Mouse (Mus musculus): ENCODE measurements around the gene Astn2. TPM values are rescaled to one million over a fixed set of nuclear protein-coding genes. Genes with fewer than 3 reads are reported as not detected.

The Astn2 gene
- total and polyA plus RNA-seq, 2 experiments from 2014 or later = 3.0 to 51.4 TPM

DNA sequence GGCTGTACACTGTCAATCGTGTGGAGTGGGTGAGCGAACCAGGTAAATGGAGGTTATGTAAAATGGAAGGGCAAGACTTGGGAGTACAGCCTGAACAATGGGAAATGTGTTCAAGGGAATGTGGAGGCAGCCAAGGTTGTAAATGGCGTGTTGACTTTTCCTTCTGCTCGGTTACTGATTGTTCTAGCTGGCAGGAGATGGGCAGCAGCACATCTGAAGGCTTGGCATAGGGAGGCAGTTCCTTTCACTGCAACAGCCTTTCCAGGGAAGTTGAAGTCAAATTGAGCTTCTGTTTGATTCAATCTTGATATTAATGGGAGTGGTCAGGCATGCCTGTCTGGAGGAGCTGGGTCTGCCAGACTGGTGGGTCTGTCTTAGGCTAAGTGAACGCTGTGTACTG, 794.1 kb downstream of the Astn2 start:
- peak; percentile 15 for DNase-seq (ENCODE audit: low spot score)
- H3K4me3 ChIP-seq (ENCODE audit: low read length) = no peak overlapping the region

DNA sequence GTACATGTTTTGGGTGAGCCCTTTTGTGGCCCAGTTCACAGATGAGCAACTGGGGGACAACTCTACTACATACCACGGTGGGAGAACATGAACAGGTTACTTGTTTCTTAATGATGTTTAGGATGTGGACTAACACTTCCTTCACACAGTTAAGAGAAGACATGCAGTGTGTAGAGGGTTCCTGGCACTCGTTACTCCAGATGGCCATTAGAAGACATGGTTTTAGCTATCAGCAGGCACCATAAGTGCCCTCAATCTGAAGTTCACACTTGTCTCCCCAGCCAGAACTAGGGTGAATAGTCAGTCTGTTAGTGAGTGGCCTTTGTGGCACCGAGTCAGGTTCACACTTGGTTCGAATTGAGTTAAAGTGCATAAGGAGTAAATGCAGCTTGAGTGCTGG, 796.3 kb downstream of the Astn2 start:
- no peak overlapping the region for H3K4me2 ChIP-seq (ENCODE audit: low read depth, low read length)
- no peaks in the 10 kb centered on the region for H3K27me3 ChIP-seq (ENCODE audit: insufficient read depth, low read length)
- DNase-seq (ENCODE audit: low spot score) (no peak), ATAC-seq (no peak)
- H3K4me1 ChIP-seq (ENCODE audit: insufficient read depth, low read length) = peaks cover 7% of the 10 kb centered on the region
- no peaks in the 10 kb centered on the region for H3K9me3 ChIP-seq (ENCODE audit: low read length)
- 95% methylated on average over 4 of the region's 4 CpGs for WGBS
- no peak overlapping the region for H3K4me3 ChIP-seq (ENCODE audit: low read length)
- no peak for TF ChIP-seq CTCF (IDR thresholded peaks at IDR 0.05; ENCODE audit: low read depth)
- no peak overlapping the region for H3K27ac ChIP-seq
- H3K9ac ChIP-seq (replicated peaks; ENCODE audit: low read length) = no peak overlapping the region
- H3K36me3 ChIP-seq (ENCODE audit: insufficient read depth, low read length) = peaks cover under 1% of the 10 kb centered on the region; the same call in 1 of the 2 replicates

More for the DNA sequence above, 794.1 kb downstream of the Astn2 start:
- no peaks in the 10 kb centered on the region for H3K27me3 ChIP-seq (ENCODE audit: insufficient read depth, low read length)
- peaks cover 4% of the 10 kb centered on the region for H3K4me1 ChIP-seq (ENCODE audit: insufficient read depth, low read length)
- H3K36me3 ChIP-seq (ENCODE audit: insufficient read depth, low read length) = peaks cover 23% of the 10 kb centered on the region
- no peak for ATAC-seq
- TF ChIP-seq CTCF (IDR thresholded peaks at IDR 0.05; ENCODE audit: low read depth) = no peak
- H3K27ac ChIP-seq = no peak overlapping the region
- 69% methylated on average over 5 of the region's 5 CpGs for WGBS
- H3K9me3 ChIP-seq (ENCODE audit: low read length) = no peaks in the 10 kb centered on the region
- H3K9ac ChIP-seq (replicated peaks; ENCODE audit: low read length) = no peak overlapping the region
- H3K4me2 ChIP-seq (ENCODE audit: low read depth, low read length) = no peak overlapping the region

DNA sequence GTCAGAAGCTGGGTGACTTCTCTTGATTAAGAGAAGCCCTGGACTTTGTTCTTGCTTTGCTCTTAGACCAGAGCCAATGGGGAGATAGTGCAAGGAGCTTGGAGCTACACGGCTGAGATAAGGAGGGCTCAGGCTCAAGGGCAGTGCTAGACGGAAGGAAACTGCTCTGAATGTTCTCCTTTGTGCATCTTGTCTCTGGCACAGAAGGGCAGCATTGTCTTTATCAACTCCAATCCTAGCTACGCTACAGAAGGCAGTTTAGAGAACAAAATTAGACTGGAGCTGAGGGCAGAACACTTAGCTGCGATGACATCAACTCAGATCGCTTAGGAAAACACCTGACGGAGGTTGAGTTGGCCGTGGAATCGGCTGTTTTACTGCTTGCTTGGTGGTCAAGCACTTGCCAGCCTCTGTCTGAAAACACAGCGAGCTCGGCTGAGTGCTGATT, 797.2 kb downstream of the Astn2 start:
- peak overlapping the region; percentile 72 for H3K4me2 ChIP-seq (ENCODE audit: low read depth, low read length)
- no peaks in the 10 kb centered on the region for H3K36me3 ChIP-seq (ENCODE audit: insufficient read depth, low read length)
- H3K27ac ChIP-seq = 0 out of 2 replicates have a peak overlapping the region, but pooled peaks have one; percentile 27
- no peak for TF ChIP-seq CTCF (IDR thresholded peaks at IDR 0.05; ENCODE audit: low read depth)
- ATAC-seq (no peak), DNase-seq (ENCODE audit: low spot score) (no peak)
- H3K9me3 ChIP-seq (ENCODE audit: low read length) = no peaks in the 10 kb centered on the region
- H3K9ac ChIP-seq (replicated peaks; ENCODE audit: low read length) = no peak overlapping the region
- 79% methylated on average over 10 of the region's 10 CpGs for WGBS
- H3K4me3 ChIP-seq (ENCODE audit: low read length) = no peak overlapping the region
- no peaks in the 10 kb centered on the region for H3K27me3 ChIP-seq (ENCODE audit: insufficient read depth, low read length)
- peaks cover 7% of the 10 kb centered on the region for H3K4me1 ChIP-seq (ENCODE audit: insufficient read depth, low read length)

DNA sequence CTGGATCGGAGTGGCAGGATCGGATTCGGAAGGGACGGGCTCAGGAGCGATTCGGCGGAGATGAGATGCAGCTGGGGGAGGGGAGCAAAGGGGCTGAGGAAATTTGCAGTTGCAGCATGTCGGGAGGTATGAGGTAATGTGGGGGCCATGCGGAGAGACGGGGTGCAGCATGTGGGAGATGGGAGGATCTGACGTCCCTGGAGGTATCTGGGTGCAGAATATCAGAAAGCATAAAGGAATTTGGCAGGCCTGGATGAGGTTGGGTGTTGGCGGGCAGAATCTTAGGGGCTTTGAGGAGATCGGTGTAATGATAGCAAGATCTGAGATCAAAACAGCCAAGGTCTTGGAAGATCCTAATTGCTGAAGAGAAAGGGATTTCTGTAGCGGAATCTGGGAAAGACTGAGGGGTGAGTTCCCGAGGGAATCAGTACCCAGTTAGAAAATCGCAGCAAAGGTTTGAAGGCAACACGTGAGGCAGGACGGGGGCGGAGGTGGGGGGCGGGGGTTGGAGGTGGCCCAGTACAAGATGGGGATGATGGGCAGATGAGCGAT, 799.2 kb downstream of the Astn2 start:
- H3K4me3 ChIP-seq (ENCODE audit: low read length) = peak overlapping the region; percentile 74
- H3K27me3 ChIP-seq (ENCODE audit: insufficient read depth, low read length) = no peaks in the 10 kb centered on the region
- no peak for TF ChIP-seq CTCF (IDR thresholded peaks at IDR 0.05; ENCODE audit: low read depth)
- H3K9ac ChIP-seq (replicated peaks; ENCODE audit: low read length) = peak overlapping the region; percentile 81
- peak; percentile 94 for ATAC-seq
- 1% methylated on average over 21 of the region's 21 CpGs for WGBS
- peak overlapping the region; percentile 87 for H3K27ac ChIP-seq
- peak; percentile 59 for DNase-seq (ENCODE audit: low spot score)
- H3K4me1 ChIP-seq (ENCODE audit: insufficient read depth, low read length) = peaks cover 3% of the 10 kb centered on the region
- H3K4me2 ChIP-seq (ENCODE audit: low read depth, low read length) = peak overlapping the region; percentile 72
- H3K9me3 ChIP-seq (ENCODE audit: low read length) = no peaks in the 10 kb centered on the region
- H3K36me3 ChIP-seq (ENCODE audit: insufficient read depth, low read length) = no peaks in the 10 kb centered on the region

DNA sequence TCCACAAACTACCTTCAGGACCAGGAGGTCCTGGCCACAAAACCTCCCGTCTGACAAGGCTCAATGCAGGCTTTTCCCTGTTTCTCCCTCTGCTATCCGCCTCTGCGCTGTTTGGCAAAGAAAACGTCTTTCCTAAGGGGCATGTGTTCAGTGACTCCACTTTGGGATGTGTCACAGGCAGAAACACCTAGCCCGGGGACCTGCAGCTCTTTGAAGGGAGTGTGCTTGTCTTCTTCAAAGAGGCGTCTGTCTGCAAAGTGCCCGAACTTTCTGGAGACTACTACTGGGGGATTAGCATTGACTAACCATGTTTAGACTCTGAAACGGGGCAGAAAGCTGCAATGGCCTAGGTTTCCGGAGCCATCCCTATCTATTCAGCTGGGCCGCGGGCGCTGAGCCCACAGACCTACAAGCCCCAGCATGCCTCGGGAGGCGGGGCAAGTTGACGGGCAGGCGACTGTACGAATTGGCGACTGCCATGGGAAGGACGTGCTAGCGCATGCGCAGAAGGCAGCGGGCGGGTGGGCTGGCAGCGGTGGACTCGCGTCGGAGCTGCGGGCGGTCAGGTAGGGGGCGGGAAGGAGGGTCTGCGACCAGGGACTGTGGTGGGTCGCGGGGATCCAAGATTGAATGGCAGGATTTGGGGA, 799.8 kb downstream of the Astn2 start, which contains the start of gene Trim32:
Gene Trim32 (plus strand): TSS at position 483 of the 647 bp plus-strand sequence.
- Histone ChIP-seq H3K4me1 (ENCODE audit: insufficient read depth, low read length) (peaks cover 3% of the 10 kb centered on the region), H3K4me3 (ENCODE audit: low read length) (peak within 1 kb of the TSS; percentile 74), H3K4me2 (ENCODE audit: low read depth, low read length) (peak within 1 kb of the TSS; percentile 72), H3K36me3 (ENCODE audit: insufficient read depth, low read length) (no peaks in the 10 kb centered on the region), H3K9me3 (ENCODE audit: low read length) (no peaks in the 10 kb centered on the region), H3K27ac (peak within 1 kb of the TSS; percentile 87), H3K9ac (replicated peaks; ENCODE audit: low read length) (peak within 1 kb of the TSS; percentile 81), H3K27me3 (ENCODE audit: insufficient read depth, low read length) (no peaks in the 10 kb centered on the region)
- ATAC-seq (peak; percentile 96), DNase-seq (ENCODE audit: low spot score) (peak; percentile 98)
- 2% methylated on average over 33 of the region's 33 CpGs for WGBS
- no peak; the same call in 1 of the 2 replicates for TF ChIP-seq CTCF (IDR thresholded peaks at IDR 0.05; ENCODE audit: low read depth)

DNA sequence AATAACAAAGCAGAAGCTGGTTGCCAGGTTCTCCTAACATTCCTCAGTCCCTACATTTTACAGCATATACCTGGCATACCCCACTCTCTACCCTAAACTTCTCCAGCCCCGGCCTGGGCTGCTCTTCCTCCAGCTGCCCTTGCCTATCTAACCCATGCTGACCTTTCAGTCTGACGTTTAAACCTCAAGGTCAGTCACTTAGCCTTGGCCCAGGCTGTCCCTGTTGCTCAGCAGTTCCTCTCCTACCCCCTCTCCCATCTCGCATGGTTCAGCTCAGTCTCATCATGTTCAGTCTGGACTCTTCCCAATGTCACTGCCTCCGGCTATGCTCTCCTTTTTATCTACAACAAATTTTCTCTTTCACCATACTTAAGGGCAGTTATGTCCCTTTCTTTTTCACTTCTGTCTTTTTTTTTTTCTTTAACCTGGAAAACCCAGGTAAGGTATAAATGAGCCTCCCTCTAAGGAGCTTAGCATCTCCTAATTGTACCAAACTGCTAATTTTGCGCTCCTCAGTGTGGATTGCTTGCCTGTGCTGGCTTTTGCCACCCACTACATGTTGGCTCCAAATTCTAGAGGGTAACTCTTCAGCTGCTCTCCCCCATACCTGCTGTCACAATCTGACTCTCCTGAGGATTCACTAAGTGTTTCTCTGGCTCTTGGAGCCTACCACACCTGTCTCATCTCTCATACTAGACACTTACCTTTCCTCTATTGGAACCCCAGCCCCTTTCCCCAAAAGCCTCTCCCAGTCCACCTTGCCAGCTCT, 809.6 kb downstream of the Astn2 start:
- no peak overlapping the region for H3K4me3 ChIP-seq (ENCODE audit: low read length)
- H3K4me1 ChIP-seq (ENCODE audit: insufficient read depth, low read length) = no peaks in the 10 kb centered on the region
- no peaks in the 10 kb centered on the region for H3K36me3 ChIP-seq (ENCODE audit: insufficient read depth, low read length)
- H3K9ac ChIP-seq (replicated peaks; ENCODE audit: low read length) = no peak overlapping the region
- H3K27me3 ChIP-seq (ENCODE audit: insufficient read depth, low read length) = no peaks in the 10 kb centered on the region
- no peak overlapping the region for H3K27ac ChIP-seq
- no peak for ATAC-seq
- no peak for TF ChIP-seq CTCF (IDR thresholded peaks at IDR 0.05; ENCODE audit: low read depth)
- DNase-seq (ENCODE audit: low spot score) = no peak
- H3K9me3 ChIP-seq (ENCODE audit: low read length) = no peaks in the 10 kb centered on the region
- no peak overlapping the region for H3K4me2 ChIP-seq (ENCODE audit: low read depth, low read length)
- WGBS = 78% methylated on average over 5 of the region's 5 CpGs

Data from hindbrain, postnatal 0 days (tissue).